Mouse (Mus musculus) ES-E14 (cell line): ENCODE results near the gene Desi2.

ENCODE experiments used
- CHD2 ChIP-seq: IDR thresholded peaks from 2 replicates; pipeline ENCODE4 v1.6.1; 2014; ENCODE audit warnings: mild to moderate bottlenecking, low read depth, low read length, inconsistent platforms
- MAFK ChIP-seq: IDR thresholded peaks from 2 replicates; pipeline ENCODE4 v1.6.1; 2014; ENCODE audit warnings: mild to moderate bottlenecking, low read depth, low read length, inconsistent platforms; ENCODE audit not compliant: insufficient read depth

DNA sequence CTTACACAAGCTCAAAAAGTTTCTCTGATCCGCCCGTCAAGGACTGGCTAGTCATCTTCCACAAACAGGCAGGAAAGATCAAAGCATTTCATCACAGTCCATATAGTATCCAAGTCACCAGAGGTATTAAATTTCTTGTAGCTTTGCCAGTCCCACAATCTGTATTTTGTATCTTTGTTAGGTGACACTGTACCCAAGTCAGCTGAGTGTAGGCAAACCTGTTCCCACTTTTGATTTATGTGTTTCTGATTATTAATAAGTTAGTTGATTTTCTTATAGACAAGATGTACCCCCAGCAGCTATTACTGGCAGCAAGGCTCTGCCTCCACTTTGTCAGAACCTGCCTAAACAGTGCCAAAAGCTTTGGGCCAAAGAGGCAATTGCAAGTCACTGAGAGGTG lies 71.6 kb downstream of the Desi2 start:
- TF ChIP-seq MAFK = no peak
- no peak for TF ChIP-seq CHD2
